Mouse (Mus musculus) splenic B cell, adult 2 months (primary cell): ENCODE results near the gene Tcp11l2.

Experiments used
- DNase-seq: peaks from one replicate; pipeline ENCODE4 v3.0.0-alpha.2; 2011; ENCODE audit warnings: low read depth, low spot score
- H3K27me3 ChIP-seq: 2 replicates; pipeline ENCODE4 v1.6.1; 2012; ENCODE audit warnings: mild to moderate bottlenecking, low read length, moderate library complexity, mixed read lengths; ENCODE audit not compliant: control insufficient read depth, poor library complexity, insufficient read depth, severe bottlenecking
- H3K36me3 ChIP-seq: 2 replicates; pipeline ENCODE4 v1.6.1; 2012; ENCODE audit warnings: mild to moderate bottlenecking, low read length, moderate library complexity, mixed read lengths; ENCODE audit not compliant: control insufficient read depth, poor library complexity, insufficient read depth, severe bottlenecking

The Tcp11l2 gene

DNA sequence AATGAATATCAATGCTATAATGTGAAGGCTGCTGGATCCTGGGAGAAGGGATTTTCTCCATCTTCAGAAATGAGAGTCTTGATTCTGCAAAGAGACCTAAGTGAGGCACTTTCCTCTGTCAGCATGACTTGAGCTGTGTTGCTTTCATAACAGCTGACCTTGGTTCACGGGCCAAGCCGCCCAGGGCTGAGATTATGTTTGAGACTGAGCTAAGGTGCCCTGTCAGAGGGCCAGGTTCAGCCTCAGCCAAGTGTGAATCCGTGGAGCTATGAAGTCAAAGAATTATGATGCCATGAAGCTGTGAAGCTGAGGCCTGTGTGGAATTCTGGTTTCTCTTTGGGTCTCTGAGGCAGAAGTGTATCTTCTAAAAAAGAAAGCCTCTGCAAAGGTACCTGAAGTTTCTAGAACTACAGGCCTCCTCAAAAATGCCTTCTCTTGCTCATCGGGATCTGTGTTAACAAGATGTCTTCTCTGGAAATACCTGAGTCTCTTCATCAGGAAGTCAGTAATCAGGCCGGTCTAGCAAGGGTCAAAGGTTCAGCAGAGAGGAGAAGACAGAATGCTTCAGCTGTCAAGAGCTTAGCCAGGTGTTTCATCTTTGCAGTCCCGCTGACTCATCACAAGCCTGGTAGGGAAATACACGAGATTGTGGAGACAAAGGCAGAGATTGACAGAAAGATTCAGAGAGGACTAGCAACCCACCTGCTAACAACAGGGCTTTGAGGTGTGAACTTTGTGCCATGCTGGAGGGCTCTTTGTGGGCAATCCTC lies 31.4 kb upstream of the Tcp11l2 start:
- no peaks in the 10 kb centered on the region for H3K27me3 ChIP-seq
- DNase-seq = no peak

DNA sequence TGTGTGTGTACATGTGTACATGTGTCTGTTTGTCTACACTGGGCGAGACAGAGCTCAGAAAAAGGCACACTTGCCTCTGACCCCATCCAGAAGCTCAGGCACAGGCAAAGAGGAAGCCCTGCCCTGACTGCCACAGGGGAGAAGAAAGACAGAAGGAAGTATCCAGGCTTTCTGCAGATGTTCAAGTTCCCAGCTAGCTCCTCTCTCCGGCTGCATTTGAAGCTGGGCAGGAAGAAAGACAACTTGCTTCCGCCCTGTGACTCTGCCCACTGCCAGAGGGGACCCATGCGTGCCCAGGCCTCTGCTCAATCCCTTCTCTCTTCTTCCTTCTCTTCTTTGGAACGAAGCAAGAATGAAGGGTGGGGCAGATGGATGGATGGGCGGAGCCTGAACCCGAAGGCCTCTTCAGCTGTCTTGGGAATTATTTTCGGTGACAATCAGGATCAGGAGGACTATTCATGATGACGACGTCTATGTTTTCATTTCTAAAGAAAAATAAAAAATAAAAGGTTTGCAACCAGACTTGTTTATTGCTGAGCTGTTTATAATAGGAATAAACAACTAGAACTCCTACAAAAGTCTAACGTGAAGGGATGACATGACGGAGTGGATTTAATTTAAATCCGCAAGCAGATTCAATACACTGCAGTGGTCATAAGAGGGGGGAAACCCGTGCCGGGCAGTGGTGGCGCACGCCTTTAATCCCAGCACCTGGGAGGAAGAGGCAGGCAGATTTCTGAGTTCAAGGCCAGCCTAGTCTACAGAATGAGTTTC lies 27.1 kb upstream of the Tcp11l2 start:
- H3K36me3 ChIP-seq = no peaks in the 10 kb centered on the region
- no peaks in the 10 kb centered on the region for H3K27me3 ChIP-seq
- no peak for DNase-seq

More for the DNA sequence above, 31.4 kb upstream of the Tcp11l2 start:
- no peaks in the 10 kb centered on the region for H3K36me3 ChIP-seq

DNA sequence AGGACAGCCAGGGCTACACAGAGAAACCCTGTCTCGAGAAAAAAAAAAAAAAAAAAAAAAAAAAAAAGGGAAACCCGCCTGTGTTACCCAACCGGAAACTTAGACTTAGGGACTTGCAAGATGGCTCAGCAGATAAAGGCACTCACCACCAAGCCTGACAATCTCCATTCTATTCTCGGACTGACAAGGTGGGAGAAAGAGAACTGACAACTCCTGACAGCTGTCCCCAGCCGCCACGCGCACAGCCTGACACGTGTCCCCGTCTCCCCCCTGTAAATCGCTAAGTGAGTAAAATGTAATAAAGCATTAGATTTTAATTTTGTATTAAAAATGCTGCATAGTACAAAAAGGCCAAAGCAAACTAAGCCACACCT lies 26.5 kb upstream of the Tcp11l2 start:
- DNase-seq = no peak
- H3K36me3 ChIP-seq = no peaks in the 10 kb centered on the region
- H3K27me3 ChIP-seq = no peaks in the 10 kb centered on the region

DNA sequence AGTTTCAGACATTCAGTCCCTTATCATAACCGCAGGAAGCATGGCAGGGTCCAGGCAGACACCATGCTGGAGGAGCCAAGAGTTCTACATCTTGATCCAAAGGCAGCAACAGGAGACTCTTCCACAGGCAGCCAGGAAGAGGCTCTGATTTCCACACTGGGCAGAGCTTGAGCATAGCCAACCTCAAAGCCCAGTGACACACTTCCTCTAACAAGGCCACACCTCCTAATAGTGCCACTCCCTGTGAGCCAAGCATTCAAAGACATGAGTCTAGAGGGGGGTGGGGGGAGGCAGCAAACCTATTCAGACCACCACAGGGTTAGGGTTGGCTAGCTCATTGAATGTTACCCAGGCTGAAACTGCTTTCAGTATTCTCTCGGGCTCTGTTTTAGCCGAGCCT lies 24.6 kb upstream of the Tcp11l2 start:
- DNase-seq = no peak
- Histone ChIP-seq H3K27me3 (no peaks in the 10 kb centered on the region), H3K36me3 (no peaks in the 10 kb centered on the region)

DNA sequence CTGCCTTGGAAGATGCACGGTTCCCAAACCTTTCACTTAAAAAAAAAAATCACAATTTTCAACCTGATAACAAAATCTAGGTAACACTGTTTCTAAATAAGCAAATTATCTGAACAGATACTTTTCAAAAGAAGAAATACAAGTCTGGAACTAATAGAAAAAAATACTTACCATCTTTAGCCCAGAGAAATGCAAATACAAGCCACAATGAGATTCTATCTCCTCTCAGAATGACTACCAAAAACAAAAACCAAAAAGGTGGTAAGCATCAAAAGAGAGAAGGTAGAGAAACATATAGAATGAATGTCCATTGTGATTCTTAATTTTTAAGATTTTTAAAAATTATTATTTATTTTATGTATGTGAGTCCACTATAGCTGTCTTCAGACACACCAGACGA lies 23.9 kb upstream of the Tcp11l2 start:
- DNase-seq = no peak
- Histone ChIP-seq H3K36me3 (no peaks in the 10 kb centered on the region), H3K27me3 (no peaks in the 10 kb centered on the region)

DNA sequence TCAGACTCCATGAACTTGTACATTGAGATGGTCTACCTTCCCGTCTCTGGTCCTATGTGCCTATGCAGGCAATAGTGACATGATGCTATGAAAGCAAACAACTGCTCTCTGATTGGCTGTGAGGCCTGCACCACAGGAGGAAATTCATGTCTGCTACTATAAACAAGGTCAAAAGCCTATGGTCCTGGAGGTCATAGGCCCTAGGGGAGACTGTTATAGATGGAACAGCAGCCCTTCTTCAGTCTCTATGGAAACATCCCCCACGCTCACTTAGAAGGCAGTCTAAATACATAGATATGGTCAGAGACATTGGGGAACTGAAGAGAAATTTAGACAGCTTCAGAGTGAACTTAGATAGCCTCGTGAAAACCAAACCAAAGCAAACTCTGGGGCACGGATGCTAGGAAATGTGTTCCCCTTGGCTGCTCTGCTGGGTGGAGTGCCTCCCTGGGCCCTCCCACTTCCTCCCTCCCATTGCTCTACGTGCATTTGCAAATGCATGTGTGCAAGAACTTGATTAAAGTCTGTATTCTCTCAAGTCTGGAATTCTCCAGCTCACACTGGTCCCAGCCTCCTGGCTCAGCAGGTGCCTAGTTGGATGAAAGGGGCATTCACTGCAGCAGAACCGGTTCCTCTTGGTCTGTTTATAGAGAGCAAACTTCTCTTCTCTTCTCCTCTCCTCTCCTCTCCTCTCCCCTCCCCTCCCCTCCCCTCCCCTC lies 22.0 kb upstream of the Tcp11l2 start:
- Histone ChIP-seq H3K27me3 (no peaks in the 10 kb centered on the region), H3K36me3 (no peaks in the 10 kb centered on the region)
- DNase-seq = peak; percentile 63

DNA sequence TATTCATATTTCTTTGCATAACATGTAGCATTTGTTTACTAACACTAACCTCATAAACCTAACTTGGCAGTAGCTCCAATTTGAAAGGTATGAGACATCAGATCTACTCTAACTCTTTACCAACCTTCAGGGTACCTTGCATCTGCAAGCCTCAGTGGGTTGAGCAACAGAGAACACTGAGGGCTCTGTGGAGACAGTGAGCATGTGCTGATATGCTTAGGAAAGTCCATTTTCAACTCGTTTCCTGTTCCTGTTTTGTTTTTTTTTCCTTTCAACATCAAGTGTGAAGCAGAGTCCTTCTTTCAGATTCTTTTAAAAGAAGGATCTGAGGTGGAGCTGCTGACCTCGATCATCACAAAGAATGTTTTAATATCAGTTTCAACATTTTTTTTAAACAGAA lies 20.3 kb upstream of the Tcp11l2 start:
- no peaks in the 10 kb centered on the region for H3K27me3 ChIP-seq
- DNase-seq = peak; percentile 49
- H3K36me3 ChIP-seq = no peaks in the 10 kb centered on the region

DNA sequence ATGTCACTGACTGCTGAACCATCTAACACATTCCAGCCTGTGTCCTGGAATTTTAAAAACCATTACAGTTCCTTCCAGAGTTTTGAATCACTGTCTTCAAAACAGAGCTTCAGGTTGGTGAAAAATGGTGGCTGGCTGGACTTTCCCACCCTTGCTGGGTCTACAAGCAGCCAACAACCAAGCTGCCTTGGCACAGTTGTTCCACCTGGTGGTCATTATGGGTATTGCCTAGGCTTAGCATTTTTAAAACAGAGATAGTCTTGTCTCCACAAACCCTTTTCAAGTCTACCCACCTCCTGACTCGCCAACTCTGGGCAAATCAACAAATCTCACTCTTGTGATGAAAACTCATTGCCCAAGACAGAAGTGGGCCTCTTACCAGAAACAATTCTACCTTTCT lies 17.9 kb upstream of the Tcp11l2 start:
- H3K27me3 ChIP-seq = no peaks in the 10 kb centered on the region
- H3K36me3 ChIP-seq = no peaks in the 10 kb centered on the region
- peak; percentile 72 for DNase-seq

DNA sequence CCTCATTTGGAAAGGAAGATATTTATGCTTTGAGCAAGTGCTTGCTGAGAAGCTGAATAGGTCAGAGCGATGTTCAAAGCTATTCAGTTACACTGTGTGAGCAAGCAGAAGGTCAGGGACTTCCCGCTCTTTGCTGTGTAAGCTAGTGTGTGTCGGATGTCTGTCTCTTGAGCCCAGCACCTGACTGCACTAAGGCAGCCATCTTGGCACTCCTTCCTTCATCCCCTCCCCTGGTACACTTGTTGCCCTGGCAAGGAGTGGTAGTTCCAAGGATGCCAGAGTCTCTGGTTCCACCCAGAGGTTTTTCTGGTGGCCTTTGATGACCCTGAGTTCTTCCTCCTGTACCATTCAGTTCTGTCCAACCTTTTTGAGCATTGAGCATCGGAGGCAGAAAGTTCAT lies 16.4 kb upstream of the Tcp11l2 start:
- Histone ChIP-seq H3K27me3 (no peaks in the 10 kb centered on the region), H3K36me3 (no peaks in the 10 kb centered on the region)
- no peak for DNase-seq

DNA sequence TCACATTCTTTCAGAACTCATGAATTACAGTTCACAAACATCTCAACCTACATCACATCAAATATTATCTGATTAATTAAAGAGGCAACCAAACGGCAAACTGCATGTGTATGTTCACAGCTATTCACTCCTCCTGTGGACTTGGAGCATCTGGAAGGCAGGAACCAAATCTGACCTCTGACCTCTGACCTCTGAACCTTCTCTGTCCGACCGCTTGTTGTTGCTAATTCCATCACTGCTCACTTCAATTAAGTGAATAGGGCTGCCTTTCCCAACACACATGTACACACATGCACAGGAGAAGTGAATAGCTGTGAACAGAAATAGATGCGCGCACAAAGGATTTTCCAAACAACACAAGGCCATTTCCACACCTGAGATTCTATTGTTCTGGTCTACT lies 14.3 kb upstream of the Tcp11l2 start:
- no peaks in the 10 kb centered on the region for H3K36me3 ChIP-seq
- DNase-seq = no peak
- no peaks in the 10 kb centered on the region for H3K27me3 ChIP-seq

DNA sequence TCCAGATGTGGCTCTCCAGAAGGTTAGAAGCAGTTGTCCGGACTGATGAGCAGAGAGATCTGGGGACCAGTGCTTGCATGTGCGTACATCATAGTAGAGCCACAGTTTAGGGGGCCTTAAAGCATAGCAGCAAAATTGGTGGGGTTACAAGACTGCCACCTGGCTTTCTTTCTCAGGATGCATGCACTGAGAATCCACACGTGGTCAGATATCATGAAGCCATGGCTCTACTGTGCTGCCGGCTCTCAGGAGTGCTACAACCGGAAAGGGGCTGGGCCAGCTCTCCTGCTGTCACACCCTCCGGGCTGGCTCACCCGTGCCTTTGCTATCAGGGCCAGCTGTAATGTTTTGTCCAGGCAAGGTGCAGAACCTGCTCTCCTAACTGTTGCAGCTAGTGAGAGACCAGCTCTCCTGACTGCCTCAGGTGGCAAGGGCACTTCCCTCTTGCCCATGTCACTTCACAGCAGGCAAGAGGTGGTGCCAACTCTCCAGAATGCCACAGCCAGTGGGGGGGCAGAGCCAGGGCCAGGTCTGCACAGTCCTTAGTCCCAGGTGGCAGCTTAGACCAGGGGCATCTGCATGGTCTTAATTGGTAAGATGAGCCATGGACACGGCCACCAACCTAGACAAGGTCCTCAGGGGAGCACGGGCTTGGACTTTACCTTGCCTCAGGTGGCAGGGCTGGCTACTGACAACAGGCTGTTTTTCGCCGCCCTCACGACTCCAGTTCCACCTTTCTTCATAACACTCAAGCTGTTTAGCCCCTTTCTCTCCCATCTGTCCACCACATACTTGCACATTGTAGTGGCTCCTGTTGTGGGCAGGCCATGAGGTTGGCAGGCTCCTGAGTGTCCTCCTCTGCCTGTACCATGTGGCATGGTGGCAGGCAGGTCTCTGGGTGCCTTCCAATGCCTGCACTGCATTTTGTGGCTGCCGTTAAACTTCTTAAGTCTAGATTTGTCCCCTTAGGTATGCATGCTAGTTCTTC lies 13.6 kb upstream of the Tcp11l2 start:
- peak; percentile 78 for DNase-seq
- H3K27me3 ChIP-seq = no peaks in the 10 kb centered on the region

DNA sequence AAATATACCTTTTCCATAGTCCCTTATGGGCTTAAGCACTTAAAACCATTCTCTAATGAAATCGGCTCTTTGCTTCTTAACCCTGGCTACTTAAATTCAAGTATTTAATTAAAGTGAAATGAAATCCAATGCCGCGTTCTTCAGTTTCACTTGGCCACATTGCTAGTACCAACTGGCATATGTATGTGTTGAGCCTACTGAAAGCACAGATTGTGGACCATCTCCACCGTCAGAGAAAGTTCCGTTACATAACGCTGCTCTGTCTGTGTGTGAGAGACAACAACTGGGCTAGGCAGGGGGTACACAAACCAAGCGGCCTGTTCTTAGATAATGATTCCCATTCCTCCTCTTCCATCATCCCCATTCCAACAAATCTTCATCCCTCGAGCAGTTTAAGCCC lies 12.0 kb upstream of the Tcp11l2 start:
- Histone ChIP-seq H3K27me3 (no peaks in the 10 kb centered on the region), H3K36me3 (no peaks in the 10 kb centered on the region)
- no peak for DNase-seq

More for the DNA sequence above, 13.6 kb upstream of the Tcp11l2 start:
- no peaks in the 10 kb centered on the region for H3K36me3 ChIP-seq

DNA sequence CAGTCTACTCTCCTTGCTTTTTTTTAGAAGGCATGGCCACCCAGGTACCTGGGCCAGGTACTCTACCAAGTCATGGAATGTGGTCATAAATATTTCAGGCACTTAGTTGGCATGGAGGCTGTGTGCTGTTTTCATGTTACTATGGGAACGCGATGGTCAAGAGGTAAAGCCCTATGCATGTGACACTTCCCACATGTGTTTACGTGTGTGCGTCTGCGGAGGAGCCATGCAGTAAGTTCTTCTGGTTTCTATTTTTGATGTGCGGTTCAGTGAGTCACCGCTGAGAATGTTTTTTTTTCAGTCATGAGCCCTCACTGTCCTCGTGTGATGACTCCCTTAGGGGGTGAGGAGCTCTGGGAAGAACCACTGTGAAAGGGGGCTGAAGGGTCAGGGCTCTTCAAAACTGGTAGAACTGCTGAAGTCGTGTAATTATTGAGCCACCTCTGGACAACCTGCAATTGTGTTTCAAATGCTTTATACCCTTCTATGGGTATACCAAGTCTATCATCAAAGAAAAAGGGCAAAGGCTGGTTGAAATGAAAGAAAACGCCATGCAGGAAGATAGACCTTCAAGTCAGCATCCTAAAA lies 5.3 kb upstream of the Tcp11l2 start:
- peak; percentile 91 for DNase-seq
- no peaks in the 10 kb centered on the region for H3K36me3 ChIP-seq
- H3K27me3 ChIP-seq = no peaks in the 10 kb centered on the region
